Mouse (Mus musculus) right cerebral cortex, postnatal 10 days (tissue): ENCODE results near the gene Plekha6.

Experiments
- DNase-seq, 2 experiments: peaks; one replicate each; pipeline ENCODE4 v3.0.0; 2021; ENCODE audit warnings: low spot score in 2 of 2

Gene Plekha6

DNA sequence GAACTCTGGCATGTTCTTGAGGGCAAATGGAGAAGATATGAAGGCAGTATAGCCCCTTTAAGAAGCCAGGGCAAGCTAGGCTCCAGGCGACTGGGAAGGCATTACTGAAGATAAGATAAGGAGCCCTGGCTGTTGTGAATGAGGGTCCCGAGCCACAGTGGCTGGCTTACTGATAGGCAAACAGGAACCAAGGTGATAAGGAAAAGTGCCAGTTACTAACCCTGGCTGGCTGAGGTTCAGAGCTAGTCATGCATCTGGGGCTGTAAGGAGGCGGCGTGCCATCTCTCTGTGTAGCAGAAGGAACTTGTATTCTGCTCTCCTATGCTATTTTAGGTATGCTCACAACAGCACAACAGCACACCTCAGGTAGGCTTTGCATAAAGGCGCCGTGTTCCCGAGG lies 80.7 kb downstream of the Plekha6 start:
- no peak for DNase-seq

DNA sequence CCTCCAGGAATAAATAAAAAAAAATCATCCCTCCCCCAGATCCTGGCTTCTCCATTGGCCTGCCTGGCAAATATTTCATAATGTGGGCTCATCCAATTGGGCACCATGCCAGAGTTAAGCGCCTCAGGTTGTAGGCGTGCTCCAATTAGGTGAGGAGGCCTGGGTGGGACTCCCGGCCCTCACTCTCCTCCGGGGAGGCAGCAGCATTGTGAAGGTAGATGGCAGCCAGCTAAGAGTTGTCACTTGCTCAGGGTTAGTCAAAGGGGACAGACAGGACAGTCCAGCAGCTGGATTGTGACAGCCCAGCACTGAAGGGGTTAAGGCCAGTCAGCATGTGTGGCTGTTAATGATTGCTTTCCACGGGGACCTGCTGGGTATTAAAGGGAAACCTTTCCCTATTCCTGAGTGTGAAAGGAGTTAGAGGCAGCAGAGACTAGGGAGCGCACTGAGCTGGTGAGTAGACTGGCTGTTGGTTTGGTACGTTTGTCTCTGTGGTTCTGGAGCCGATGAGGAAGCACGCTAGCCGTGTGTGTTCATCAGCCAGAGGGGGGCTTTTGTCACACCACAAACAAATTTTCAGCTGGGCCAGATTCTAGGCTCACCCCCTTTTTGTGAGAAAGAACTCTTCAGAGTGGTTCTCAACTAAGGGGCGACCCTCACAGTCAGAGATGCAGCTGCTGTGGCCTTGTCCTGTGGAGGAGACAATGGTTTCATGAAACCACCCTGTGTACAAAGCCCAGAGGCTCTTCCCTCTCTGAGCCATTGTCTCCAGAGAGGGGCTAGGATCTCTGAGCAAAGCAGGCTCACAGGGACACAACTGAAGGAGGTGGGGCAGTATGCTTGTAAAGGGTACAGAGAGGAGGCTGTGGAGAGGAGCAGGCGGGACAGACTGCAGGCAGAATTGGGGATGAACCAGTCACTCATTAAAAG lies 81.9 kb downstream of the Plekha6 start:
- no peak for DNase-seq

DNA sequence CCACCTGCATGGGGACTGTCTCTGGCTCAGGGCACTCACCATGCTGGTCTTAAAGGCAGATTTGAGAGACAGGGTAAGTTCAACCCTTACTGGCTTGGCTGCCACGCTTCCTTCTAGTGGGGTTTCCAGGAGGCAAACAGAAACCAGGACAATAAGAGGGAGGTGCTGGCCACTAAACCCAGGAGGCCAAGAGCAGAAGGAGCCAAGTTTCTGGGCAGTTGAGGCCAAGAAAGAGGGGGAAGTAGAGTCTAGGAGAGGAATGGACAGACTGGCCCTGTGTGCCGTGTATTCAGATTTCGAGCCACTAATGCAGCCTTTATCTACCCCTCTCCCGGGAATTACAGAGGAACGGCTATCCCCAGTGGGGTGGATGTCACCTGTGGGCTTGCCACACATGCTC lies 83.2 kb downstream of the Plekha6 start:
- DNase-seq: no peak

DNA sequence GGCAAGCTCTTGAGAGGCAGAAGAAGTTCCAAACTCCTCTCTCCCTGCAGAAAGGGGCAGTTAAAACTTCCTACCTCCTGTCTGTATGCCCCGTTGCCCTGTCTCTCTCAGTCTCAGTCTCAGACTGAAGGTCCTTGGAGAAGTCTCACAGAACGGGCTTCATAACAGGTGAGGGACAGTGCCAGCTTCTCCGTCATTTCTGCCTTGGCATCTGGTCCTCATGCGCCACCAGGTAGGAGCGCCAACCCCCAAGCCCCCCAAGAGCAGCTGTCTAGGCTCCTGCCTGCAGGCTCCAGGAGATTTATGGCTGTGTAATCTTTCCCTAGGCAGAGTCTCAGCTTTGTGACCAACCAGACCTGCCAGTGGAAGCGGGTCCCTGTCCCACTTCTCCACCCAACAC lies 86.8 kb downstream of the Plekha6 start:
- no peak for DNase-seq

DNA sequence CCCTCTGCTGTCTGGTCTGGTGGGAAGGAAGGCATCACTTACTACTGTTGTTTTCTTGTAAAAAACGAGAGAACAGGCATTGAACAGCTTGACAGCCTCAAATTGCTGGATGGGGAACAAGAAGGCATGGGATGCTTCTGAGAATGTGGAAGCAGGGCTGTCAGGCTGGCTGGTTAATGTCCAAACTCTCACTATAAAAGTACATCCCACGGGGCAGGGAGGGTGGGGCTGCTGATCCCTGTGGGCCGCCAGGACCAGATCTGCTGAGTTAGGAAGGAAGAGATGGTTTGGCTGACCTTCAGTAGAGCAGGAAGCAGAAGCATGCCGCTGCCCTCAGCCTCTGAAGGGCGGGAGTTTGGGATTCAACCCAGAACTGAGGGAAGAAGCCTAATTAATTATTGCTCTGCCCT lies 87.6 kb downstream of the Plekha6 start:
- DNase-seq: no peak

DNA sequence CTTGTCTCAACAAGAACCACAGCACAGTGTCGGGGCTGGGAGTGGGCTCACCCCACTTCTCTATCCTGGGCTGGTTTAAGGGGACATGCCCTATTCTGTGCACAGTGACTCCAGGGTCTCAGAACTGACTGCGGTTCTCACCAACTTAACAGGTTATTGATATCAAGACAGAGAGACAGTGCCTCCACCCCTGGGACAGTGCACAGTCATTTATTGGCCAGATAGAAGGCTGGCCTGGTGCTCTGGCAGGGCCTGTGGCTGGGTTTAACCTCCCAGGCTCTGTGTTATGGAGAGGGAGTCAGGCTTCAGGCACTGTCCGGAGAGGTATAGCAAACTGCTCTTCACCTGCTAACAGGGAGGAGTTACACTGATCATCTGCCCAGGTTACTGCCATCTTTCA lies 88.2 kb downstream of the Plekha6 start:
- no peak for DNase-seq

DNA sequence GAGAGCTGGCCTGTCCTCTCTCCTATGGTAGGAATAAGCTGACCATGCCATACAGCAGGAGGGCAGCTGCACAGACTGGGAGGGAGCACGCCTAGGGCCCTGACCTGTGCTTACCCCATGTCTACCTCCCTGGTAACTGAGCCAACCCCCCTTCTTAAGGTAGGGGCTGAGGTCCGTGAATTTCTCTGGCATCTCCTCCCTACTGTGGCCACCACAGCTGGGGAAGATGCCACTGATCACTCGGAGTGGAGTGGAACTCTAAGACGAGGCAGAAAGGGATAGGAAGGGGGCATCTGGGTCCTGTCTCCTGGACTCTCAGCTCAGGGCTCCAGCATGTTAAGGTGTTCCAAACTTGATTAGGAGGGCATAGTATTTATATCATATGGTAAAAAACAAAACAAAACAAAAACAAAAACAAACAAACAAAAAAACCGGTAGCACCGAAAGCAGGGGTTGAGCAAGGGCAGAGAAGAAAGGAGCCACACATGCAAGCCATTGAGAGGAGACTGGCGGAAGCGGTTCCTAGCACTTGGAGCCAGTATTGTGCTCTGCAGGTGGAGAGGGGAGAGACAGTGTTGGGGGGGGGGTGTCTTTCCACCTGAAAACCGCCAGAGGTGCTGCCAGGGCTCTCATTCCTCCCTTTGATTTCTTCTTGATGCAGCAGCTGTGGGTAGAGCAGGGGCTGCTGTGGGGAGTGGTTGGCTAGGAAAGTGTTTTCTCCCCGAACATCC lies 89.0 kb downstream of the Plekha6 start:
- DNase-seq: no peak

DNA sequence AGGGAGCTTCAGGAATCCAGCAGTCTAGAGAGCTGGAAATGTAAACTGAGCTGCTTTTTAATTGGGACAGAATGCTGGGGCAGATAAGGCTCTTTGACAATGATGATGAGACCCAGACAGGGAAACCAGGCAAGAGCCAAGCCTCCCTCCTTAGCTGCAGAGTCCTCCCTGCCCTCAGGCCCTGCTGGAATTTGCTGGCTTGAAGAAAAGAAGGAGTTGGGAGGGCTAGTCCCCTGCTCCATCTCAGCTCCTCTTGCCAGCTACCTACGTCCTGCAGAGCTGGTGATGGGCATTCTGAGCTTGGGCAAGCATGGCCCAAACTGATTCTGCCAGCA lies 89.5 kb downstream of the Plekha6 start:
- DNase-seq: no peak

DNA sequence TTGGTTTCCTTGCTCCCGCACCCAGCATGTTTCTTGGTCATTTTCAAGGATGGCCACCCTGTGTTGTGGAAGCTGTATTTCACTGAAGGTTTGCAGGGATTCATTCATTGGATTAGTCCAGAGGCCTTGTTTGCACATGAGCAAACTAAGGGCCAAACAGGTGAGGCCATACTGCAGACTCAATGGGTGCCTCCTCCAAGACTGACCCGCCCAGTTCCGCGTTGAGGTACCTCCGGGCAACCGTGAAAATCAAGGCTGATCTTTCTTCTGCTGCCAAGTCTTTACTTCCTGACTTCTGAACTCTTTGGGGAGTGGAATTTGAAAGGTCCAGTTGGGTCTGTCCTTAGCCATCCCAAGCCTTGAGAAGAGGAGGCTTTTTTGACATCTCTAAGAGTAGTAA lies 90.2 kb downstream of the Plekha6 start:
- DNase-seq: no peak

DNA sequence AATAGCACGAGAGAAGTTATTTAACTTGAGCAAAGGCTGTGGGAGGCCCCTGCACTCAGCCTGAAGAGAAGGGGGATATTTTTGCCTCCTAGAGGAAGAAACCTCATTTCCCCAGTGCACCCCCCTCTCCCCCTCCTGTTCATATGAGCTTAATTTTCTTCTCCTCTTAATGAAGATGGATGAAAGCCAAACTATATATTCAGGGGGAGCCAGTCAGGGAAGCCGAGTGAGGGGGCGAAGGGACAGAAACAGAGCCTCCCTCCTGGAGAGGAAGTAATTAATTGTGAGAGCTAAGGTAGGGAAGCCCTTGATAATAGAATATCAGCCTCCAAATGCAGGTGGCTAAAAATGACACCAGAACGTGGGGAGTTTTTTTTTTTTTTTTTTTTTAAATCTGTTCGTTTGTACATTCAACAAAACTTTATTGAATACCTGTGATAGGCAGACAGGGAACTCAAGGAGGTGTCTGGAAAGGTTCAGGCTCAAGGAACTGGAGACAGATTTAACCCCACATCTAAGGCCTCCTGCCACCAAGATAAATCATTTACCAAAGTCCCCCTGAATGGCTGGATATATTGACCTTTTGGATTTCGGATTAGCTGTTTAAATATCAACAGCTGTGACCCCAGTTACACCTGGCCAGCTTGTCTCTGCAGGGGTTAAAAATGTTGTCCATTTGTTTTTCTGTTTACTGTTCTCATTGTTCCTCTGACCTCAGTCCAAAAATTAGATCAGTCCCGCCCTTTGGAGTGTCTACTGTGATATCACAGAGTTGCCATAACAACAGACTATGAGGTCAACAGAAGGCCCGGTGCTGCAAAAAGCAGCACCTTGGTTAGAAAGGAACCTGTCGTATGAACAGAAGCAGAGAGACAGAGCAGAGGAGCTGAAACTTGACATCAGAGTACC lies 91.1 kb downstream of the Plekha6 start:
- no peak for DNase-seq

DNA sequence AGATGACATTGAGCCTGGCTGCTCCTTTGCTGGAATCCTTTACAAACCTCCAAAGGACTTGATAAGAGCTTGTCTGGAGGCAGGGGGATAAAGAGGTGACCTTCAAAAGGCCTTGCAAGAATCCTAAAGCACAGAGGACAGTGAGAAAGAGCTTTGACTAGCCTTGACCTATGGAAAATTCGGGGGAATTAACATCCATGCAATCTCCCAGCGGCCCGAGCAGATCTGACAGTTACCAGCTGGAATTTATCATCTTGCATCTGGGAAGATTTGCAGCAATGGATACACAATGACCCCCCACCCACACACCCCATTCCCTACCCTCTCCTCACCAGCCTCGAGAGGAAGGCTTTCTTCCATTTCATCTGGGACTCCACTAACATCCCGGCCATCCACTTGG lies 91.8 kb downstream of the Plekha6 start:
- no peak for DNase-seq

DNA sequence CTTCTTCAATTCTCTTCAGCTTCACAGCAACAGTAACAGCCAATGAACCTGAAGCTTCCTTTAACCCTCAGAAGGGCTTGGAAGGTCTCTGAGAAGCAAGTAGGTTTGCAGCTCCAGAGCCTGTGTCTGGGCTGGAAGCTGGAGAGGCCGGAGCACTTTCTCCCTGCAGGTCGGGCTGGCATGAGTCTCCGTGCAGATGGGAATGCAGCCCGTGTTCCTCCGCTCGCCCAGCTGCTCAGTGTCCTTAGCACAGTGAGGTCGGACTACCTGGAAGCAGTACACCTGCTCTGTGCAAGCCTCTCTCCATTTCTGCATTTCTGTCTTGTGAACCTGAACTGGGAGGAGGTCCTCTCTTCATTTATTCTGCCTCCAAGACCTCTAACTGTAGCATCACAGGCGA lies 92.3 kb downstream of the Plekha6 start:
- DNase-seq: no peak

DNA sequence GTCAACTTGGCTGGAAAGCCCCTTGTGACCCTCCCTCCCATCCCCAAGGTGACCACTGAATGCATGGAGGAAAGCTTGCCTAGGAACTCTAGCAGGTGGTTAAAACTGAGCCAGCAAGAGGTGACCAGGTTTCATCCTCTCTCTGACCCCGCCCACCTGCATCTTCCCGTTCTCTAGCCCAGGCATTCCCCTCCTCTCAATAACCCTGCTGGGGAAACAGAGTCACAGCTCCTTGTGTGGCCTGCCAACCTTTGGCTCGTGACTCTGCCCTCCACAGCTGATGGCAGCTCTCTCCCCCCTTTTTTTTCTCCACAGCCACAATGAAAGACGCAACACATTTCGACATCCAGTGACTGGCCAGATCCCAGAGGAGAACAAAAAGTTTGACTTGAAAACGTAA lies 94.7 kb downstream of the Plekha6 start:
- DNase-seq: no peak

DNA sequence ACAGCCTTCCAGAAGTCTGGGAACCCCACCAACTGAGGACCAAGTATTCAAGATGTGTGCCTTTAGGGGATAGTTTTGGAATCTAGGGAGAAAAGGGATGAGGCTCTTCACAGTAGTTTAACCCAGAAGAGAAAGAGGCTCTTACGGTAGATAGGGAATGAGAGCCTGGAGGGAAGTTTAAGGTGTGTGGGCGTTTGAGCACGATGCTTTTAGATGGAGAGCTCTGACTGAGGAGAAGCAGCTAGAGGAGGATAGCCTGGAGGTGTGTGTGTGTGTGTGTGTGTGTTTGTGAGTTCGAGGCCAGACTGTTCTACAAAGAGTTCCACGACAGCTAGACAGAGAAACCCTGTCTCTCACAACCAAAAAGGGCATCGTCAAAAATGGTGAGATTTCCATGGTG lies 98.6 kb downstream of the Plekha6 start:
- no peak for DNase-seq

DNA sequence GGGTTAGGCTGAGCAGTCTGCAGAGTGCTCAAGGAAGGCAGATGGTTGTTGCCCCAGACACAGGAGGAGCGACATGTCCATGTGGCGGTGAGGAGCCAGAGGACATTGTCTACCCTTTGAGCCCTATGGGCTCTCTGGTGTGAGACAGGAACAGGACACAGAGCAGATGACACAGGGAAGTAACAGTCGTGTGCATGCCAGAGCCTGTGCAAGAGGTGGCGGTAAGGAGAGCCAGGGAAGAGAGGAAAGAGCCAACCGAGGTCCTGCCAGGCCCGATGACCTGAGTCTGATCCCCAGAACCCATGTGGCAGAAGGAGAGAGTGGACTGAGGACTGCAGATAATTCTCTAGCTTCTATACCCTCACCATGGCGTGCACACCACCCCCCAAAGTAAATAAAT lies 99.1 kb downstream of the Plekha6 start:
- no peak for DNase-seq

DNA sequence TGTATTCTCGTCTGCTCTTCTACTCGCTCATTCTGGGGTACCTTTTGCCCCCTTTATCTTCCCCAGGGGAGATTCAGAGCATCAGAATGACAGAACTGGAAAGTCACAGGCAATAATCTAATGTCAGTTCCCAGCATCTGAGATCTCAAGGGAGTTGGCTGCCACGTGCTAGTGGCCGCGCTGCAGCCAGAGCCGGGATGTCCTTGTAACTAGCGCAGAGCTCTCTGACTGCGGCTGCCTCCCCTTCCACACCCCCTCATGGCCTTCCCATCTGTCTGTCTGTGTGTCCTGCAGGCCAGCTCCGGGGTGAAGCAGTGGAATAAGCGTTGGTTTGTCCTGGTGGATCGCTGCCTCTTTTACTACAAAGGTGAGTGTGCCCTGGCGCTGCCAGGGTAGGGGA lies 100.4 kb downstream of the Plekha6 start:
- DNase-seq: no peak

DNA sequence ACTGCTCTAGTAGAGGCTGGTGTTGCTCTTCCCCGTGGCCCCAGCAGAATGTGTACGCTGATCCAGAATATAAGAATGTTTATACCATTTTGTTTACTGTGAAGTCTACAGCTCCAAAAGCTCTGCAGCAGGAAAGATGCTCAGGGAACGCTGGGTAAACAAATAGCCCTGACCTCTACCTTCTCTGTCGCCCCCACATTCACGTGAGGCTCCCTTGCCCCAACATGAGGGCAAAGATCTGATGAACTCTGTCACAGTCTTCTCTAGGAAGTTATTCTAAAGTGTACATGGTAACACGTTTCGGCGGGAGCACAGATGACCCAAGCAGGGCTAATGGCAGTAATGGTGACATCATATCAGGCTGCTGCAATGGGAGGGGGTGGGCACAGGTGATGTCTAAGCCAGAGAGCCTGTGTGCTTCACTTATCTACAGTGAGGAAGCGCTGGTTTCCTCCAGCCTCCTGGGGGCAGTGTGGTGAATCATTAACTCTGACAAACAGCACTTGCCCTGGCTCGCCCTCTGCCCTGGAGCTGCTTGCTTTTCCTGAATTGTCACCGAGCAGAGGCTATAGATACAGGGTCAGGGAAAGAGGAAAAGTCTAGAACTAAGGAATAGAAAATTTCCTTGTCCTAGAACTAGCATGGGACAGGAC lies 101.2 kb downstream of the Plekha6 start:
- no peak for DNase-seq

DNA sequence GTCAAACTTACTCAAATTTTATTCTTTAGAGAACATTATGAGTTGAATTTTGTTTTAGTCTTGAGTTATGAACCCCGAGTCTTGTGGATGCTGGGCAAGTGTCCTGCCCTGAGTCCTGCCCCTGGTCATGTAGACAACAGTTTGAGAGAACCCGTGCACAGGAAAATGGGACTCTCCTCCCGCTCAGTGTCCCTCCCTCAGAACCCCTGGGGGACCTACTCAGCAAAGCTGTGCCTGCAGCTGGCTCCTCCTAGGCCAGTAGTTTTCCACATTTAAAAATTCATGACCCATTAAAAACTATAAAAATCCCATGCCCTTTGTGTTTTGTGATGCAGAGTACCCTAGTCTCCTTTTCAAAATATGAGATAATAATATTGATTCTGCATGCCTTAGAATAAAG lies 103.1 kb downstream of the Plekha6 start:
- no peak for DNase-seq

DNA sequence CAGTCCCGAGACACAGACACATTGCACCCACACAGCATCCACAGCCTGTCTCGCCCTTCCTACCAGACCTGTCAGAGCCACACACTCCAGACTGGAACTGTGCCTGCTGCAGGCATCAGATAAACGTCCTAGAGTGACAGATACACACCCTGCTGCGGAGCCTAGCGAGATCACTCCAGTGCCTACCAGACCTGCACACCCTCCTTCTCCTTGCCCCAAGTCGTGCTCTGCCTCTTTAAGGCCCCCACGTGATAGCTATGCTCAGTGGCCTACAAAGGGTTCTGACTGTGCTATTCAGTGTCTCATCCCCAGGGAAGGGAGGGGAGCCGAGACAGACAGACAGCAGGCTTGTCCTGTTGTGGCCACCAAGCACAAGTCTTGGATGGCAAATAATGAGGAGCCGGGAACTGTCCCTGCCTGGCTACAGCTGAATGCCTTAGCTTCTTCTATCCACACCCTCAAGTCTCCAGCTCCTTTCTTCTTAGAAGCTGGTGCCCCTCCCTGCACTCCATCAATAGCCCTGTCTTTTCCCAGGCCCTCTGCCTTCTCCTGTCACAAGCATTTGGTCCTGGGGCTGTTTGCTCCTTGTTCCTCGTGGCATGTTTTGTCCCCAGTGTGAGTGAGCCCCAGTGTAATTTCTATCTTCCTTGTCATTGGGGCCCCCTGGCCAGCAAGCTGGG lies 103.9 kb downstream of the Plekha6 start:
- DNase-seq: no peak

DNA sequence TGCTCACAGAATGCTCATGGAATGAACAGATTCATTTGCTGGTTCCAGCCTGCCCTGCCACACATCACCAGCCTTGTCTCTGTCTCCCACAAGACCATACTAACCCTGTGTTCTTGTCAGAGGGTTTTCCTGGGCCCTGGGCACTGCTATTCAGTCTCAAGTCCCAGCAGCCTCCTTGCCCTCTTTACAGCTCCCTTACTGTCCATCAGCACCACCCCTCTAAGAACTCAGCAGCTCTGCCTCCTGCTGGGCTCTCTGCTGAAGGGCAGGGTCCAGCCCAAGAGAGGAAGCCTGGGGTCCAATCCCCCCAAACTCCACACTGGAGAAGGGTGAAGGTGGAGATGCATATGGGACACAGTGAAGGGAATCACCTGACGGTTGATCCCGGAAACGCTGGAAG lies 104.5 kb downstream of the Plekha6 start:
- no peak for DNase-seq

DNA sequence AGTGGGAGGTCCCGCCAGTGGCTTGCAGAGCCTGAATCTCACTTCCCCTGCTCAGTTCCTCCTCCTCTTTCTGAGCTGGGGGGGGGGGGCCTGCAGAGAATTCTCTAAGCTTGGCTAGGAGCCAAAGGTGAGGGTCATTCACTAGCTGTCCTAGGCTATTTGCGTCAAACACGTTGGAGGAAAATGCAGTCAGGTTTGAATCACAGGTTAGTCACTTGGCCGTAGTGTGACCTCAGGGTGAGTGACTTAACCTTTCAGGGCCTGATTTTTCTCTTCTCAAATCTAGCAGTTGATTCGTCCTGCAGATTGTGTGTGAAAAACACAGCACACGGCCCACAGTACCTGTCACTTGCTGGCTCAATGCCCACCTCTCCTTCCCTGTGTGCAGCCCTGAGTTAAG lies 106.3 kb downstream of the Plekha6 start:
- no peak for DNase-seq
